Mouse (Mus musculus) limb, embryonic 15.5 days (tissue): Measurements from ENCODE around the gene Doc2b. TPM values are rescaled to one million over a fixed set of nuclear protein-coding genes. Genes with fewer than 3 reads are reported as not detected.
A peak's percentile ranks its signal among the peaks of the same experiment; 100 is the strongest.

Experiments used
- ATAC-seq: fragments of 200-750 bp; cut with Nextera tagmentation; 2 replicates; pipeline ENCODE4 v1.8.0; 2017; ENCODE audit warnings: low read depth, moderate TSS enrichment; ENCODE audit not compliant: insufficient number of reproducible peaks, low FRiP score, low TSS enrichment
- H3K27ac ChIP-seq: fragments of 300-500 bp; sonication (generic); 2 replicates; pipeline ENCODE4 v1.5.1; 2015; ENCODE audit warnings: moderate library complexity, mild to moderate bottlenecking, inconsistent platforms
- H3K27me3 ChIP-seq: fragments of 300-500 bp; sonication (generic); 2 replicates; pipeline ENCODE4 v1.6.1; 2015; ENCODE audit warnings: inconsistent platforms
- H3K36me3 ChIP-seq: fragments of 300-500 bp; sonication (generic); 2 replicates; pipeline ENCODE4 v1.6.1; 2015; ENCODE audit warnings: inconsistent platforms
- H3K4me1 ChIP-seq: fragments of 300-500 bp; sonication (generic); 2 replicates; pipeline ENCODE4 v1.6.1; 2015; ENCODE audit warnings: inconsistent platforms
- H3K4me2 ChIP-seq: fragments of 300-500 bp; sonication (generic); 2 replicates; pipeline ENCODE4 v1.6.1; 2015; ENCODE audit warnings: mild to moderate bottlenecking, inconsistent platforms
- H3K4me3 ChIP-seq: fragments of 300-500 bp; sonication (generic); 2 replicates; pipeline ENCODE4 v1.5.1; 2015; ENCODE audit warnings: mild to moderate bottlenecking, inconsistent platforms
- H3K9ac ChIP-seq: fragments of 300-500 bp; sonication (generic); 2 replicates; pipeline ENCODE4 v1.6.1; 2015; ENCODE audit warnings: inconsistent platforms
- H3K9me3 ChIP-seq: fragments of 300-500 bp; sonication (generic); 2 replicates; pipeline ENCODE4 v1.6.1; 2016; ENCODE audit warnings: inconsistent platforms
- WGBS: fragments of 180-500 bp; shearing (Covaris S2); methylation state at CpG from one replicate; pipeline ENCODE4 v1.1.7; 2015; 5-methylcytosine and 5-hydroxymethylcytosine counted together
- polyA plus RNA-seq: library from polyadenylated mRNA; unstranded; fragments of >200 nt; fragmentation: Nextera tagmentation; extraction: Ambion mirVana; gene quantifications from 2 replicates; pipeline ENCODE4 v1.2.1, GENCODE M21; 2015

Gene Doc2b
- polyA plus RNA-seq: 0.89 and 1.6 TPM in 2 replicates

- H3K9ac ChIP-seq: peak within 1 kb of the TSS; percentile 47
- H3K27me3 ChIP-seq: peaks cover 55% of the 10 kb centered on the region
- 3% methylated on average over 29 of the region's 37 CpGs for WGBS
- H3K36me3 ChIP-seq: no peaks in the 10 kb centered on the region
- no peak within 1 kb of the TSS for H3K27ac ChIP-seq
- peaks cover 22% of the 10 kb centered on the region for H3K4me1 ChIP-seq
- H3K4me2 ChIP-seq: peak within 1 kb of the TSS; percentile 76
- peak; percentile 37; the same call in 1 of the 2 replicates for ATAC-seq
- H3K9me3 ChIP-seq: no peaks in the 10 kb centered on the region
- peak within 1 kb of the TSS; percentile 53 for H3K4me3 ChIP-seq
These were observed at the start of gene Doc2b for GRCm38 (mm10) chr11:75796029-75796445. Doc2b (minus strand) TSS chr11:75796049.

GRCm38 (mm10) chr11:75842904-75843619 is 47.2 kb upstream of the Doc2b start:
- Histone ChIP-seq H3K36me3 (no peaks in the 10 kb centered on the region), H3K4me3 (no peak overlapping the region), H3K27me3 (no peaks in the 10 kb centered on the region), H3K9ac (no peak overlapping the region), H3K4me1 (0 out of 2 replicates have a peak, but pooled peaks cover 5% of the 10 kb centered on the region), H3K4me2 (no peak overlapping the region), H3K27ac (no peak overlapping the region), H3K9me3 (no peaks in the 10 kb centered on the region)
- no peak for ATAC-seq
- WGBS: 55% methylated on average over 4 of the region's 4 CpGs

GRCm38 (mm10) chr11:75841503-75841902 is 45.7 kb upstream of the Doc2b start:
- H3K27ac ChIP-seq: no peak overlapping the region
- H3K4me1 ChIP-seq: 0 out of 2 replicates have a peak, but pooled peaks cover 5% of the 10 kb centered on the region
- WGBS: 79% methylated on average over 3 of the region's 3 CpGs
- H3K36me3 ChIP-seq: no peaks in the 10 kb centered on the region
- H3K27me3 ChIP-seq: no peaks in the 10 kb centered on the region
- no peak overlapping the region for H3K4me2 ChIP-seq
- H3K9ac ChIP-seq: no peak overlapping the region
- no peak for ATAC-seq
- H3K9me3 ChIP-seq: no peaks in the 10 kb centered on the region
- H3K4me3 ChIP-seq: no peak overlapping the region

GRCm38 (mm10) chr11:75839536-75840430 is 43.9 kb upstream of the Doc2b start:
- no peaks in the 10 kb centered on the region for H3K36me3 ChIP-seq

GRCm38 (mm10) chr11:75838861-75839426 is 43.1 kb upstream of the Doc2b start:
- no peak for ATAC-seq
- no peaks in the 10 kb centered on the region for H3K27me3 ChIP-seq
- H3K9me3 ChIP-seq: no peaks in the 10 kb centered on the region
- H3K36me3 ChIP-seq: no peaks in the 10 kb centered on the region
- whole genome bisulfite sequencing: 64% methylated on average over 10 of the region's 10 CpGs
- no peak overlapping the region for H3K9ac ChIP-seq
- no peaks in the 10 kb centered on the region for H3K4me1 ChIP-seq
- H3K27ac ChIP-seq: no peak overlapping the region
- no peak overlapping the region for H3K4me2 ChIP-seq
- H3K4me3 ChIP-seq: no peak overlapping the region

More at GRCm38 (mm10) chr11:75839536-75840430, 43.9 kb upstream of the Doc2b start:
- H3K4me3 ChIP-seq: no peak overlapping the region
- H3K9me3 ChIP-seq: no peaks in the 10 kb centered on the region
- H3K27ac ChIP-seq: no peak overlapping the region
- H3K9ac ChIP-seq: no peak overlapping the region
- 76% methylated on average over 12 of the region's 12 CpGs for WGBS
- no peaks in the 10 kb centered on the region for H3K27me3 ChIP-seq
- ATAC-seq: no peak
- no peaks in the 10 kb centered on the region for H3K4me1 ChIP-seq
- H3K4me2 ChIP-seq: no peak overlapping the region

- no peak overlapping the region for H3K4me2 ChIP-seq
- H3K4me3 ChIP-seq: no peak overlapping the region
- no peaks in the 10 kb centered on the region for H3K9me3 ChIP-seq
- no peaks in the 10 kb centered on the region for H3K27me3 ChIP-seq
- no peaks in the 10 kb centered on the region for H3K4me1 ChIP-seq
- H3K27ac ChIP-seq: no peak overlapping the region
- 64% methylated on average over 11 of the region's 11 CpGs for WGBS
- H3K36me3 ChIP-seq: no peaks in the 10 kb centered on the region
- H3K9ac ChIP-seq: no peak overlapping the region
- ATAC-seq: no peak
These were observed 40.4 kb upstream of the Doc2b start for GRCm38 (mm10) chr11:75836240-75836610.

- 77% methylated on average over 11 of the region's 11 CpGs for WGBS
- no peak for ATAC-seq
- H3K27me3 ChIP-seq: no peaks in the 10 kb centered on the region
- H3K9me3 ChIP-seq: no peaks in the 10 kb centered on the region
- no peak overlapping the region for H3K27ac ChIP-seq
- H3K4me2 ChIP-seq: no peak overlapping the region
- no peak overlapping the region for H3K9ac ChIP-seq
- no peak overlapping the region for H3K4me3 ChIP-seq
- H3K4me1 ChIP-seq: no peaks in the 10 kb centered on the region
- H3K36me3 ChIP-seq: no peaks in the 10 kb centered on the region
These were observed 39.9 kb upstream of the Doc2b start for GRCm38 (mm10) chr11:75835587-75836239.

- no peaks in the 10 kb centered on the region for H3K36me3 ChIP-seq
- H3K4me2 ChIP-seq: no peak overlapping the region
- H3K27me3 ChIP-seq: no peaks in the 10 kb centered on the region
- H3K9me3 ChIP-seq: no peaks in the 10 kb centered on the region
- H3K4me3 ChIP-seq: no peak overlapping the region
- 83% methylated on average over 6 of the region's 6 CpGs for WGBS
- no peak for ATAC-seq
- H3K4me1 ChIP-seq: no peaks in the 10 kb centered on the region
- H3K9ac ChIP-seq: no peak overlapping the region
- no peak overlapping the region for H3K27ac ChIP-seq
These were observed 37.2 kb upstream of the Doc2b start for GRCm38 (mm10) chr11:75833081-75833480.

- no peak overlapping the region for H3K27ac ChIP-seq
- H3K4me2 ChIP-seq: no peak overlapping the region
- H3K4me1 ChIP-seq: no peaks in the 10 kb centered on the region
- ATAC-seq: no peak
- no peak overlapping the region for H3K9ac ChIP-seq
- 92% methylated on average over 3 of the region's 3 CpGs for WGBS
- no peaks in the 10 kb centered on the region for H3K9me3 ChIP-seq
- no peaks in the 10 kb centered on the region for H3K36me3 ChIP-seq
- no peak overlapping the region for H3K4me3 ChIP-seq
- H3K27me3 ChIP-seq: no peaks in the 10 kb centered on the region
These were observed 34.5 kb upstream of the Doc2b start for GRCm38 (mm10) chr11:75830386-75830785.

GRCm38 (mm10) chr11:75827414-75827813 is 31.6 kb upstream of the Doc2b start:
- H3K4me2 ChIP-seq: no peak overlapping the region
- H3K27ac ChIP-seq: no peak overlapping the region
- no peaks in the 10 kb centered on the region for H3K27me3 ChIP-seq
- H3K4me3 ChIP-seq: no peak overlapping the region
- ATAC-seq: no peak
- no peaks in the 10 kb centered on the region for H3K4me1 ChIP-seq
- WGBS: 71% methylated on average over 8 of the region's 8 CpGs
- no peak overlapping the region for H3K9ac ChIP-seq
- no peaks in the 10 kb centered on the region for H3K9me3 ChIP-seq
- H3K36me3 ChIP-seq: no peaks in the 10 kb centered on the region

GRCm38 (mm10) chr11:75823506-75823905 is 27.7 kb upstream of the Doc2b start:
- H3K4me3 ChIP-seq: no peak overlapping the region
- no peak overlapping the region for H3K4me2 ChIP-seq
- H3K27me3 ChIP-seq: no peaks in the 10 kb centered on the region
- 66% methylated on average over 7 of the region's 7 CpGs for WGBS
- no peak overlapping the region for H3K9ac ChIP-seq
- no peaks in the 10 kb centered on the region for H3K9me3 ChIP-seq
- peaks cover 5% of the 10 kb centered on the region for H3K4me1 ChIP-seq
- no peak for ATAC-seq
- H3K36me3 ChIP-seq: no peaks in the 10 kb centered on the region
- no peak overlapping the region for H3K27ac ChIP-seq
